Mouse (Mus musculus) thymus, postnatal 25 days (tissue): Measurements from ENCODE around the gene Snx20.

Experiments
- DNase-seq: peaks from one replicate; pipeline ENCODE4 v3.0.0; 2022

The Snx20 gene

DNA sequence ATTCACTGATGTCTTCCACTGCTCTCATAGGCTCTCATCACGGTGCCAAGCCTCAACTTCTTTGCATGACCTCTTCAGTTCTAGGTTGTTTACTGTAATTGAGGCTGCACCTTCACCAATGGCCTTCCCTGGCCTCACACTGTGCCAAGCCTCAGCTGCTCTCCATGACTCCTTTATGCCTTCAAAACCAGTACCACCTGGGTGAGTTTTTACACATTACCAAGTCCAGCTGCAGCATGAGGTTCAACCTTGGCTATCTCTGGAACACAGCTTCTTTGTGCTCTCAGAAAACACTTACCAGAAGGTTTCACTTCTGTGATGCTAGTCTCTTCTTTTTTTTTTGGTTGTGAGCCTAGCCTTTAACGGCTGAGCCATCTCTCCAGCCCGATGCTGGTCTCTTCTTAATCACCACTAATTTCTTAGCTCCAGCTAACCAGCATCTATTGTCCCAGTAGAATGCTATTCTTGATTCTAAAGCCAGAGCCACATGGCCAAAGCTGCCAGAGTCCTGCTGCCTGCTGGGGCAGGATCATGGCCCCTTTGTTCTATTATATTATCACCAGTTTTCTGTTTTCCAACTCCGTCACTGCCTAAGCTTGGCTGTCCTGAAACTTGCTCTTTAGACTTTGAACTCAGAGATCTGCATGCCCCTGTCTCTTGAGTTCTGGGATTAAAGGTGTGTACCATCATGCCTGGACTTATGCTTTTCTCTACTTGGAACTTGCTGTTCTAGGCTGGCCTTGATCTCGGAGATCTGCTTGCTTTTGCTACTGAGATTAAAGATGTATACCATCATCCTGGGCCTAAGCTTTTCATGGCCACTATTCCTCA lies 7.0 kb upstream of the Snx20 start:
- DNase-seq: no peak

DNA sequence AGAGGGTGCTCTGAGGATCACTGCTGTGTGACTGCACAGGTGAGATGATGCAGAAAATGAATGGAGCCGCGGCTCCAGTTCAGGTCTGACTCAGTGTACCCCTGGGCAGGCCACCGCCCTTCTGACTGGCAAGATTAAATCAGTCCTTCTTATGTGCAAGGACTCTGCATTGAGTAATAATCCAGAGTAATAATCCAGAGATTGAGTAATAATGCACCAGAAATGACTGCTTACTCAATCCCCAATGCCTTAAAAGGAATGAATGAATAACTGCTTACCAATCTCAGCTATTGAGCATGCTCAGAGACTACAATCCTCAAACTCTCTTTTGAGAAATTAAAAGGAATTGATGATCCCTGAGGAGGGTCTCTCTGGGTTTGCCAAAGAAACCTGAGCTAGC lies 3.0 kb upstream of the Snx20 start:
- DNase-seq: no peak

DNA sequence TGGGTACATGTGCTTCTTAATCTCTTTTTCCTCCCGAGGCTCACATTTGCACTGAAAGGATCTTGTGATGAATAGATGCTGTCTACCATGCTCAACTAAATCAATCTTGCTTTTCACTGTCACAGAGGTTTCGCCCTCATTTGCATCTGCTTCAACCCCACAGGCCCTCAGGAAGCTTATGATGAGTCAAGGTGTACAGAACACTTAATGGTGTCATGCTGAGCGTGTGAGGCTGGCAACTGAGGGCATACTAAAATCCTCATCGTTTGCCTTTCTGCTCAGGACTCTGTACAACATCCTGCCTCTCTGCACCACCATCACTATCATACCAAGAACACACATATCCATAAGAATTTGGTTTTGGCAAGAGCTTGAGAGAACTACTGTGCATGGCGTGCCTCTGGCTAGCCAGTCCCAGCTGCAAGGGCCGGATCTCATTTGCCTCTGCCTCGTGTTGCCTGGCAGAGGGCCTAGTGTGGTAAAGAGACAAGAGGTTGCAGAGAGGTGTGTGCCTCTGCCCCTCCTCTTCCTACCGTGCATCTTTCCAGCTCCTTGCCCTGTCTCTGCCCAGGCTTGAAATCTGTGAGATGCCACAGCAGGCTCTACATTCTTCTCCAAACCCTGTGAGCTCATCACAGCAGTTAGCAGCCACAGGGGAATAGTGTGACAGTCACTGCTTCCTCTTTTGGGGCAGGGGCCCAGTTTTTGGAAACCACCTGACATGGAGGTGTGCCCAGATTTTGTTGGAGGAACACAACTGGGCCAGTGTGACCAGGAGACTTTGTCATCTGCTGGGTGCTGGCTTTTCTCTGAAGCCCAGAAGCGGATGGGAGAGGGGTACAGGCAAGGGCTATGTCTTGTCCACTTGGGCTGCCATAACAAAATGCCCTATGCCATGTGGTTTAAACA lies 1.4 kb upstream of the Snx20 start:
- no peak for DNase-seq

GRCm38 (mm10) chr8:88633343-88633765 lies 2.6 kb downstream of the Snx20 start:
- no peak for DNase-seq

DNA sequence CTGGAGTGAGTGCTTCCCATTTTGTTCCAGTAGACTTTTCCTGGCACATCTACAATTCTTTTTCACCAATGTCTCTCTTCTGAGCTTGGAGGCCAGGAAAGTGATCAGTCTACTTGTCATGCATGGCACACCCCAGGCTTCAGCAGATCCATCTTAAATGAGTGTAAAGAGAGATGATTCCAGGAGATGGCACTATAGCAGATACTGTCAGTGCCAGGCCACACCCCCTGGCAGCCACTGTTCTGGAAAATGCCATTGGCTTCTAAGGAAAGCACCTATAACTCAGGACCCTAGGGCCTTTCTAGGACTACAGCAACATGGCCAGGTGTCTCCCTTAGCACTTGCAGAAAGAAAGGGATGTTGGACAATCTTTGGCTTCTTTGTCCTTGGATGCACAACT lies 4.8 kb downstream of the Snx20 start:
- peak; percentile 33 for DNase-seq

- no peak for DNase-seq
These were observed 5.7 kb downstream of the Snx20 start for GRCm38 (mm10) chr8:88630225-88630624.

DNA sequence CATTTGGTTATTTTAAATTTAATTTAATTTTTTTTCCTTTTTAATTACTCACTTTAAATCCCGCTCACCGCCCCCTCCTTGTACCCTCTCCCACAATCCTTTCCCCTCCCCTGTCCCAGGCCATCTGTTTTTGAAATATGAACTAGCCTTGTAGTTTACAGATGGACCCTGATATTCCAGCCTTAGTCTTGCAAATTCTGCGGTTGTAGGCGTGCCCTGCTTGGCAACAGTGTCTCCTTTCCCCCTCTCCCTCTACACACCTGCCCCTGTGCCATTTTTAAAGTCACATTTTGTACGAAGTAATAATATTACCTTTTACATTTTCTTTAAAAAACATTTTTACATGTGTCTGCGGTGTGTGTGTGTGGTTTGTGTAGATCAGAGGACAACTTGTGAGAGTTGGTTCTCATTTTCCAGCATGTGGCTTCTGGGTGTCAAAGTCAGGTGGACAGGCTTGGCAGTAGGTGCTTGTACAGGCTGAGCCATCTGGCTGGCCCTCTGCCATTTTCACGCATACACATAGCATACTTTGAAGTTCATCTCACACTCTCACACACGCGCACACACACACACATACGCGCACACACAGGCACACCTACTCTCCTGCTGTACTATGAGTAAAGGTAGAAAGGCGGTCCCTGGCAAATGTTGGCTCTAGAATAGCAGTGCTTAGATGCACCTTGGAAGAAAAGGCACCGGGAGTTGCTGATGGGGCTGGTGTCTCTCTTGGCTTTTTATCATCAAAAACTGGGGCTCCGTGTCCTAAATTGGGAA lies 7.7 kb downstream of the Snx20 start:
- DNase-seq: no peak

DNA sequence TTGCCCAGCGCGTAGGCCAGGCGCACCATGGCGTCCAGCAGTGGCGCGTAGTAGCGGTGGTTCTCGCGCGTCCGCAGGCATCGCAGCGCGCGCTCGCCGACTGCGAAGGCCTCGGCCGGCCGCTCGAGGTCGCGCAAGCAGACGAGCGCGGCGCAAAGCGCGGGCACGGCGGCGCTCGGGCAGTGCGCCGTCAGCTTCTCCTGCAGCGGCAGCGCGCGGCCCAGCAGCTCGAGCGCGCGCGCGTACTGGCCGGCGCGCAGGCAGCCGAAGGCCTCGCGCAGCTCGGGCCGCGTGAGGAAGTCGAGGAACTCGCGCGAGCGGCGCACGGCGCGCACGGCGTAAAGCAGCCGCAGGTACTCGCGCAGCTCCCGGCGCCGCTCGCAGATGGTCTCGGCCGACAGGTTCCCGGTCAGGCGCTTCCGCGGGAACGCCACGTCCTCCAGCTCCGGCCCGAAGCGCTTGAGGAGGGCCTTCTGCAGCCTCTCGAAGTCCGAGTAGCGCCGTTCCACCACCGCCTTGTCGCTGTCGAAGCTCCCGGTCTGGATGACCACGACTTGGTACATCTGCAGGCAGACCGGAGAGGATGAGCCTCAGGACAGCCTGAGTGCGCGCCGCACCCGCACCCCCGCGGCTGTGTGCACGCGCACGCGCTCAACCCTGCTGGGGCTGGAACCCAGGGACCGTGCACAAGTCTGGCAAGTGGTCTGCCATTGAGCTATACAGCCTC lies 8.5 kb downstream of the Snx20 start:
- DNase-seq: no peak

DNA sequence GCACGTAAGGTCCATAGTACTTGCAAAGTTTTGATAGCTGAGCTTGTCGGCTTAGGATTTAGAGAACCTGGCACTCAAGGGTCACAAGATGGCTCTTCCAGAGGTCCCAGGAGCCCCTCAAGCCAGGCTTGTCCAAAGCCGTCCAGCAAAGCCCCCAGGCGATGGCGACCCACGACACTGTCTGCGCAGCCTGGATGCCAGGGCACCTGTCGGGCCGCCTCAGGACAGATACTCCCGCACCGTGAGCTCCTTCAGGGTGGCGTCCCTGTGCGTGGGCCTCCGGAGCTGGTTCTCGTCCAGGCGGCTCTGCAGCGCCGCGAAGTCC lies 9.0 kb downstream of the Snx20 start:
- no peak for DNase-seq

GRCm38 (mm10) chr8:88626433-88626832 lies 9.5 kb downstream of the Snx20 start:
- no peak for DNase-seq

DNA sequence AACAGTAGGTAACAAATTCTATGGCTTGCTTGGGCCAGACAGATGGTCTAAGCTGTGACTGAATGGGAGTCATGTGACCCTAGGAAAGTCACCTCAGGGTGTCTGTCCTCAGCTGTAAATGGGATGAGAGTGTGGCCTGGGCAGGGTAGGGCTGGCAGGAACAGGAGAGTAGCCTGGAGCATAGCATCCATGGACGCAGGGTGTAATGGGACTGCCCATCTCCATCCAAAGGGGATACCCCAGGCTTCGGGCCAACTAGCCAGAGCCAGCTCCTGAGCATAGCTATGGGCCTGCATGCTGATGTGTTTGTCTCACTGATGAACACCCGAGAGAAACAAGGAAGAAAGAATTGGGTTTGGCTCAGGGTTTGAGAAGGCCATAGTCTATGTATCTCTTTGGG lies 11.7 kb downstream of the Snx20 start:
- DNase-seq: no peak

DNA sequence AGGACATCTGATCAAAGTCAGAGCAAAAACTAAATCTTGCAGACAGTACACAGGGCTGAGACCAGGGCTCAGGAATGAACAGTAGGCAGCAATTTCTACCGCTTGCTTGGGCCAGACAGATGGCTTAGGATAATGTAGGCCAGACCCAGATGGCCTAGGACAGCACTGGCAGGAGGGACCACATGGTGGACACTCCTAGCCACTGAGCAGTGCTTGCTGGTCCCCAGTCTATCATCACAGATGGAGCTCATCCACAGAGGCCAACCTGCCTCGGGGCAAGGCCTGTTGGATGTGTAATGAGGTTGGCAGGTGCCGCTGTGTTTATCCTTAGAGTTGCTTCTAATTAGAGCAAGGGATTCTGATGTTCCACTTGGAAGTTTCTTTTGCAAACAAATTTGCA lies 12.6 kb downstream of the Snx20 start:
- DNase-seq: no peak

DNA sequence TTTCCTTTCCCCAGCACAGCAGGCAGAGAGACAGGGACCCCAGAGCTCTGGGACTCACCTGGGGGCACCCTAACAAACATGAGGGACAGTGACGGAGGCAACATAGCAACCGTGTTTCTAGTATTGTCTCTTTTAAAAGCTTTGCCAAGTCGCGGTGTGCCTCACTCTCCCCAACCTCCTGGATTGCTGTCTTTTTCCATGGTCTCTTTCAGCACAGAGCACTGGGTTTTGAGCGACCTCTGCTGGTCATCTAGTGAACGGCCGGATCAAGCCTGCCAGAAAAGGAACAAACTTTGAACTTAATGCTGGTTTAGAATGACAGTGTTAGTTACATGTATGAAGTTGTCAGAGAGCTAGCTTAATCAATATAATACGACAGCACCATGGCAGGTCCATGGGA lies 14.5 kb downstream of the Snx20 start:
- peak; percentile 70 for DNase-seq

DNA sequence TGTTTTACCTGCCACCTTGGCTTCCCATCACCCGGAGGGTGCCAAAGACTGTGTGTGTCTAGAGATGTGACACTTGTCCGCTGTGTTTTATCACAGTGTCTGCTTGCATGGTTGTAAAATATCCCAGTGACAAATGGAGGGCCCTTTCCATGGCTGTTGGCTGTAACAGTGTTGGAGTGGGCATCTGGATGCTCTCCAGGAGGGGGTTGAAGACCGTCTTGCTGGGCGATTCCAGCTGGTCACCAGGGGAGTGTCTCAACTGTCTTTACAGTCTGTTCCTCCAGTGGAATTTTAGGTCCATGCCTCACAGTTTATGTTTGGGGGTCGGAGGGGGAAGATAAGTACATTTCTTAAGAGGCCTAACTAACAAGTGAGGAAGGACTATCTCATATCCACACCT lies 15.0 kb downstream of the Snx20 start:
- DNase-seq: no peak

GRCm38 (mm10) chr8:88619513-88619912 lies 16.4 kb downstream of the Snx20 start:
- DNase-seq: peak; percentile 29

DNA sequence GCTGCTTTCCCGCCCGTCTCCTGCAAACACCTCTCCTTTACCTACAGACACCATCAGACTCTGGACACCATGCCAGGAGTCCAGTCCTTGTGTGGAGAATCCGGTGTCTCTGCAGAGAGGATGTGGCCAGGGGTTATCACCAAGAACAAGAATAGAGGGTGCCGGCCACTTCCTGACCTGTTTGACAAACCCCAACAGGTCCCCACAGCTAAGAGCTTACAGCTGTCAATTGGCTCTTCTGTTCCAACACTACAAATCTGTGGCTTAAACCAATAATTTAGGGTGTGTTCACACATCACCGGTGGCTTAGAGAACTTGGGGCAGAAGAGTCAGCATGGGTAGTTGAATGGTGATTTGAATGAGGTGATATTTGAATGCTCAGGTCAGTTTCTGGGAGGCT lies 17.3 kb downstream of the Snx20 start:
- DNase-seq: no peak

GRCm38 (mm10) chr8:88614981-88615380 lies 20.9 kb downstream of the Snx20 start:
- DNase-seq: no peak

DNA sequence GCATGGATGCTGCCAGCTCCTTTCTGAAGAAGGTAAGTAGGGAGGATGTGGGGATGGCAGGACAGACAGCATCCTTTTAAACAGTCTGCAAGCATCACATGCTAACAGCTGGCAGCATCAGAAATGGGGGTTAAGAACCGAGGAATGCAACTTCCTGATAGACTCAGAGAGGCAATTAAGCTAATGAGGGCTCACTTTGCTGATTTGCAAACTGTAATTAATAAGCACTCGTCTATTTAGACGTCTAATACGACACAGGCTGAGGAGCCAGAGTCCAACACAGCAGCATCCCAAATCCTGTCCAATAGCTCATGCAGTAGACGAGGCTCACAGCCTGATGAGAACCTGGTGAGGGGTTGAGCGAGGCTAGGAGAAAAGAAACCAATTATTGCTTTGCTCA lies 25.7 kb downstream of the Snx20 start:
- no peak for DNase-seq

GRCm38 (mm10) chr8:88609036-88609435 lies 26.9 kb downstream of the Snx20 start:
- DNase-seq: no peak

DNA sequence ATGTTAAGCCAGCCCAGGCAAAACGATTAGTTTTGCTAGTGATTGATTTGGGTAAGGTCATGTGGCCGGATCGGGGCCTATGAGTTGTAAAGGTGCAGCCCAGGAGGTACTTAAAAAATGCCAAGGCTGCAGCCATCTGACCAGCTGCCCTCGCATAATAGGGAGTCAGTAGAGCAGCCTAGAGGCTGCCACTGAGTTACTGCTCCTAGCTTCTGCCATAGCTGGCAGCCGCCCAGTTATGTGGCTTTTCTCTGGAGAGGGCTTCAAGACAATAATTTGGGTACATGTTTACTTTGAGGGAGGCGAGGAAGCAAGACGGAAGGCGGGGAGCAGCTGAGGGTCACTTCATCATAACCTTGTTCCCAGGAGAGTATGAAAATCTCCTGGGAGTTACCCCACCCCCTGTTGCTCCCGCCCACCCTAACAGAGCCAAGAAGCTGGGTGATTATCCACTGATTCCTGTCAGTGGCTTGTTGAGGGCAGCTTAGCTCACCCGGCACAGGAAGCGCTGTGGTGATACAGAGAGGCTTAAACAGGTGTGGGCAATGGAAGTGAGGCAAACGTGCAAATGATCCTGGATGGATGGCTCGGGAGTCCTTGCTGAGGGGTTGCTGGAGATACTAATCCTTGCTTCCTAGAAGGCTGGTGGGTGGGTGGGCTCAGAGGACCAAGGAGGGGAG lies 30.4 kb downstream of the Snx20 start:
- DNase-seq: no peak

DNA sequence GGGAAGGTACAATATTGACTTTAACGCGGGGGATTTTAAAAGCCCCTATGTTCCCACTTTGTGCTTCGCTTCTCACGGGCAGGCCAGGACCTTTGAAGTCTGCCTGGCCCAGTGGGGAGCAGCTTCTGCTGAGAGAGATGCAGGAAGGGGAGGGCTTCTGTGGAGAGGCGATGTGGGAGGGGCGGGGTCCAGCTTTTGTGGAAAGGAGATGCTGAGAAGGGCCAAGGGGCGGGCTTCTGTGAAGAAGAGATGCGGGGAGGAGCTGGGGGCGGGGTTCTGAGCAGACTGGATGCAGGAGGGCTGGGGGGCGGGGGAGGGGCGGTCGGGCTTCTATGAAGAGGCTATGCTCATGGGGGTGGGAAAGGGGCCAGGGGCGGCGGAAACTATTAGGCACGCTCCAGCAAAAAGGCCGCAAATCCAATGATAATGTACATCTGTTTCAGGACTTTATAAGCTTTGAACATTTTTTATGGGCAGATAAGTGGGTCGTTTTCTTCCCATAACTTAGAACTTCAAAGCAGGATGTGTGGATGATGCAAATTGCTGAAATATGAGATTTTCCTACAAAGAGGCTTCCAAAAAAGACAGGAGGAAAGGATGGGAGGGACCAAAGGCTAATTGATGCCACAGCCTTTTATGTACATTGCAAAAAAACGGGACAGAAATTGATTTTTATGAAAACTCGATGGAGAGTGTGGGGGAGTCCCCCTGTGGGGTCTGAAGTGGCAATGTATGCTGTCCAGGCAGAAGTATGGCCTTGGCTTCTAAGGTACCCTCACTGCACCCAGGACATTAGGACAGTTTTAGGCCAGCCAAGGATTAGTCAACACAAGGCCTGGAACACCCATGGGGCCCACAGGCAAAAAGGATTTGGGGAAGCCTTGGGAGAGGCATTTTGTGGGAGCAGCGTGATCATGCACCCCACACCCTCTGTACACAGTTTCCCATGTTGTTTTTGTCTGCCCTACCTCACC lies 31.6 kb downstream of the Snx20 start:
- DNase-seq: peak; percentile 61
